Mouse (Mus musculus) thymus, postnatal 0 days (tissue): Measurements from ENCODE around the gene Map1s. TPM values are rescaled to one million over a fixed set of nuclear protein-coding genes. Genes with fewer than 3 reads are reported as not detected.
"Not testable (repeated sequence)": the region's sequence is repeated elsewhere in the genome, so short reads cannot be mapped to it uniquely, and the experiment has no call there.

Experiments
- DNase-seq: peaks from one replicate; pipeline ENCODE4 v3.0.0-alpha.2; 2015; ENCODE audit warnings: low spot score
- polyA plus RNA-seq: library from polyadenylated mRNA; unstranded; fragments of >200 nt; fragmentation: Nextera tagmentation; extraction: Ambion mirVana; gene quantifications from 2 replicates; pipeline ENCODE4 v1.2.1, GENCODE M21; 2015

Map1s gene
- polyA plus RNA-seq, 1 experiment from 2014 or later = 45.0 TPM

DNA sequence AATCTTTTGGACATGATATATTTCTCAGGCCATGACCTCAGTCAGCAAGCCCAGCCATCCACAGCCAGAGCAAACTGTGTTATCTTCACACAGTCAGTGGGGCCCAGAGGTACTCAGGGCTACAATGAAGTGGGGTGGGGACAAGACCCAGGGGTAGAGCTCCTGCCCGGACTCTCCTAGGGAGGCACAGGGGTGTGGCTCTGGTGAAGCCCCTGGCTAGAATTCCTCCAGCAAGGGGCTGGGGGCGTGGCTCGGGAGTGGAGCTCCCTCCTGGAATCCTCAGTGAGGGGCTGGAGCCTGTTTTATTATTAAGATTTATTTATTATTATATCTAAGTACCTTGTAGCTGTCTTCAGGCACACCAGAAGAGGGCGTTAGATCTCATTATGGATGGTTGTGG is 29.4 kb upstream of the Map1s start:
- no peak for DNase-seq

DNA sequence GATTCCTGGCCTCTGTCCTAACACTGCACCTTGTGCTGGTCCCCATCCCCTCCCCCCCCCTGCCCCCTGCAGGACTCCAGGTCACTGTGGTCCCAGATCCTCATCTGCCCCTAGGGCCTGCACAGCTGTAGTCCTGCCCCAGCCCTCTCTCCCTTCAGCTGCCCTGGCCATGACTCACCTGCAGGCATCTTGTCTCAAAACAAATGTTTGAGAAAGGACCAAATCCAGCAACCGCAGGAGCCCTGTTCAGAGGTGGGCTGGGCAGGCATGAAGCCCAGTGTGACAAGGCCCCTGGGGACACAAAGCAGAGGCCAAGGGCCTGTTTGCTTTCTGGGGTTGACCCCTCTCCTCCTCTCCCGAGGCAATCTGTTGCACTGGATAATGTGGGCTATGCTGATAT is 27.6 kb upstream of the Map1s start:
- no peak for DNase-seq

DNA sequence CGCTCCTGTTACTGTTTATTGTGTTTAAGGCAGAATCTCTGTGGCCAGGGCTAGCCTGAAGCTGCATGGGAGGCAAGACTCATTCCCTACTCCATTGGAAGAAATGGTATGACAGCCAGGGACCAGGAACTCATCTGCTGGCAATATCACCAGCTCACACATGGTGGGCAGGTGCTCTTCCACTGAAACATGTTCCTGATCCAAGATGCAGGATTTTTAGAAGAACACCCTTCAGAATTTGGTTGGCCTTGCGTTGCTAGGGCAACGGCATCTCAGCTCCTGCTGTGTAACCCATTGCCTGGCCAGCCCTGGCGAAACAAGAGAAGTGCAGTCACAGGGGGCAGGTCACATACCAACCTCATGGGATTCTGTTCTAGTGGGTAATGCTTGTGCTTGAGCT is 26.2 kb upstream of the Map1s start:
- no peak for DNase-seq

DNA sequence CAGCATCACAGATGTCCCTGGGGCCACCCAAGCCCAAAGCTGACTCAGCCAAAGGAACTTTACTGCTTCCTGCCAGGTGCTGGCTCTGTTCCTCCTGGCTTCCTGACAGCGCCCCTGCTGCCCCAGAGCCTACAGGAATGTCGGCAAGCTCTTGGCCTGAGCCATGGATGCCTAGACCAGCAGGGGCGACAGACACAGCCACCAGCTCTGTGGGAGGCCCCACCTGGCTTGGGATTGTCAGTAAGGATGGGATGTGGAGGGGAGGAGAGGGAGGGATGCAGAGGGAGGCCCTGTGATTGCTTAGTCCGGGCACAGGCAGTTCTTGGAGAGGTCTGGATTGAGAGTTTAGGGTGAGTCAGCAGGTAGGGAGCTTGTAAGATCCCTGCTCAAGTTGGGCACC is 25.6 kb upstream of the Map1s start:
- no peak for DNase-seq

DNA sequence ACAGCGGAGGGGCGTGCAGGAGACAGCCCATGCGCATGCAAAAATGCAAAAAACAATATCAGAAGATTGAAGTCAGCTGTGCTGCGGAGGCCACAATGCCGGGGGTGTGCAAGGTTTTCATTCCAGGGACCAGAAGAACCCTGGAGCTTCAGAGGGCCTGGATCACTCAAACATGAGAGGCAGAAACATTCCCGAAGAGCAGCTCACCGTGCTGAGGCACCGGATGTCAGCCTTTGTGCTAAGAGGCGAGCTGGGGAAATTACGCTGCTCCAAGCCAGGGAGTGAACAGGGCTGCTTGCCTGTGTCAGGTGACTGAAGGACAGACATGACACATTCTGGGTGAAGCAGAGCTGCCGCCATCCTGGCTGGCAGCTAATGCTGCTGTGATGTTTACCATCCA is 25.2 kb upstream of the Map1s start:
- no peak for DNase-seq

DNA sequence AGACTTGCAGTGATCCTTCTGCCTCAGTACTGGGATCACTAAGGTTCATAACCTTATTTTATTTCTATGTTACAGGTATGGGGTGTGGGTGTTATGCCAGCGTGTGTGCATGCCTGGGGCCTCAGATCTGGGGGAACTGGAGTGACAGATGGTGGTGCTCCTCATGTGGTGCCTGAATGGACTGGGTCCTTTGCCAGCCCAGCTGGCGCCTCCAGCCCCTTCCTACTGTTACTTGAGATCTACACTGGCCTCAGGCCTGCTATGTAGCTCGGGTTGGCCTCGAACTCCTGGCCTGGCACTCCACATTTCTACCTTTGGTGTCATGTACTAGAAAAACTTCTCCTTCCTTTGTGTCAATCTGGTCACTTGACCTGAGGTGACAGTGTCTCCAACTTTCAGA is 21.5 kb upstream of the Map1s start:
- DNase-seq = no peak

DNA sequence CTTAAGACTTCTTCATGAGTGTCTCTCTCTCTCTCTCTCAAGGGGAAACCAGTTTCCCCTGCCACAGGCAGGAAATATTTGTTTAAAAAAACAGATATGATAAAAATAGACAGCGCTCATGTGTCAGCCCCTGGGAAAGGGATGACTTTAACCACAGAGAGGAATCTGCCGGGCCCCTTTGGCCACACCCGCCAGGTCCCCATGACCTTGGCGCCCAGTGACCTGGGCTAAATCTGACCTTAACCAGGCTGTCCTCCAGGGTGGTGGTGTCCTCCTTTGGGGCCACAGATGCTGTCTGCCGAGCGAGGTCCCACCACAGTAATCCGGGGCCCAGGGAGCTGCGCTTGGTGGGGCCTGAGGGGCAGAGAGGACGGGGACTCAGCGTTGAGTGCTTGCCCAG is 21.0 kb upstream of the Map1s start:
- DNase-seq = no peak

DNA sequence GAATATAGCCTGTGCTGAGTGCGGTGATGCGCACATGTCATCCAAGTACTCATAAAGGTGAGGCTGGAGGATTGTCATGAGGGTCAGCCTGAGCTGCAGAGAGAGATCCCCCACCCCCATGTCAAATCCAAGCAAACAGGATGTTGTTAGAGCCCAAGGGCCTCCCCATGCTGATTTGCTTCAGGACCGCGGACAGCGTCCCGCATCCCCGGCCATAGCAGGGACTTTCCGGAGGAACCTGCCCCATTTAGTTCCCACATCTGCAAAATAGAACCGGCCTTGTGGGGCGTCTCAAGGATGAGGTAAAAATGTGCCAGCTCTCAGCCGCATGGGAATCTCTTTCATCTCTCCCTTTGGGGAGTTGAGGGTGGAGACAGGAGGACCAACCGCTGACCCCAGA is 20.1 kb upstream of the Map1s start:
- DNase-seq = peak; percentile 43

DNA sequence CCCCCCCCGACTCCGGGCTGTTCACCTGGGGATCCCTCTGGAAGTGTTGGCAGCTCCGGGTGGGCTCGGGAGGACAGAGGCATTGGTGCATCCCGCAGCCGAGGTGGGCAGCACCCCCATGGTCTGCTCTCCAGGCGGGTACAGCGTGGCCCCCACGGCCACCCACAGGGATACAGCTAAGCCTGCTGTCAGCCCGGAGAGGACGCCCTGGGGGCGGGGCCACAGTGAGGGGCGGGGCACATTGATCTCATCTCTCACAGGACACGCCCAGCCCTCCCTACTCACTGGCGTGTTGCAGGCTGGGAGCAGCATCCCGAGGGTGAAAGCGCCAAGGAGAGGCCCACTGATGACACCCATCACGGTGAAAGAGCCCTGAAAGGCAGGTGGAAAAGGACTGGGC is 18.1 kb upstream of the Map1s start:
- peak; percentile 36 for DNase-seq

DNA sequence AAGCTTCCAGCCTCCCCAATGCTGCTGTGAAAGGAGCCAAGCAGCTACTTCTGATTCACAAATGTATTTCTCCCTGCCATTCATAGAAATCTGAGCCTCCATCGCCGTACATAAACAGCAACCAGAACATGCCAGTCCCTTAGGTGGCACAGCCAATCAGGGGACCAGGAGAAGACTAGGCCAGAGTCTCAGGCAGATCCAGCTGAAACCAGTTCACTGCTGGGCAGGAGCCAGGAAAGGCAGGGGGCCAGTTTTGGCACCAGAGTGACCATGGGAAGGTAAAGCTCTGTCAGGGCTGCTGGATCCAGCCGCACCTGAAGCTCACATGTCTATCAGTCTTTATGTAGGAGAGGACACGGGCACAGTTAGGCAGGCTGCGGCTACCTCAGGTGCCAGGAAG is 15.1 kb upstream of the Map1s start:
- DNase-seq = no peak

DNA sequence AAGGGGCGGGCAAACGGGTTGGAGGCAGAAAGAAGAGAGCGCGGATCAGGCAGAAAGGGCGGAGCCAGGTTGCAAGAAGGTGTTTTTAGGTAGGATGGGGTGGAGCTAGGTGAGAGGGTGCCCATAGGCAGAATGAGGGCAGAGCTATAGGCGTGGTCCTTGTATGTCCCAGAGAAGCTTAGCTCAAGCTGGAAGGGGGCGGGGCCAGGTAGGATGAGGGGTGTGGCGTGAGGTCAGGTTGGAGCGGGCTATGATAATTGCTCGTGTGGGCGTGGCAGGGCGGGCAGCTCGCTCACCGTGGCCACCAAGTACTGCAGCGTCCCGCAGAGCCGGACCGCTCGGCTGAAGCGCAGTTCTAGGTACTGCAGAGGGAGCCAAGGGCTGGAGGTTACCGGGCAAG is 14.4 kb upstream of the Map1s start:
- DNase-seq = no peak

DNA sequence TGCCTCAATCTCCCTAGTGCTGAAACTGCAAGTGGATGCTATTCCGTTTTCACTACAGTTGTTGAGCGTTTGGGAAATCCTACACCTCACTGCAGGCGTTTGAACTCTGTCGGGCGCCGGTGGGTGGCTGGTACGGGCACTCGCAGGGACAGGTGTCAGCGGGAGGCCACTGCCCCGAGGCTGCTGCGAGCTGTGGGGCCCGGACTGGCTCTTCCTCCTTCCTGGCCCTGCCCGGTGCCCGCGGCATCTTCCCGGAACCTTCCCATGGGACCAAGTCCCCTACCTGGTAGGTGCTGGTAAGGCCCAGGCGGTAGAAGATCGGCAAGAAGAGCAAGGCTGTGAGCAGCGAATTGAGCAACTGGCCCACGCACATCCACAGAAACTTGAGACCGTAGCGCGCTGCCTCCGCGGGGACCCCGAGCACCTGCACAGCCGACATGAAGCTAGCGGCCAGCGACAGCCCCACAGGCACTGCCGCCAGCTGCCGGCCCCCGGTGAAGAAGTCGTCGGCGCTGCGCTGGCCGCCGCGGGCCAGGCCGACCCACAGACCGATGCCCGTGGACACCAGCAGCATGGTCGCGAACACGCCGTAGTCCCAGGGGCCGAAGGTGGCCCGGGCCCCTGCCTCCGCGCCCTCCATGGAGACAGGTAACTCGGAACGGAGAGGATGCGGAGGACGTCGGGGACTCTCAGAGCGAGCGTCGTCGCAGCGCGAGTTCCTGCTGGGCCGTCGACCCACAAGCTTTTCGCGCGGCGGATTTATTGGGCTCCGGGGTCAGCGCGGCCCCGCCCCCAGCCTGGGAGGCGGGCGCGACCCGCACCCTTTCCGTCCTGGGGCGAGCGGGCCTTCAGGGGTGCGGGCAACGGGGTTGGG is 13.5 kb upstream of the Map1s start, which contains the start of gene Slc5a5:
Slc5a5 (minus strand) TSS at position 736 of the 874 bp plus-strand sequence.
- no peak for DNase-seq

DNA sequence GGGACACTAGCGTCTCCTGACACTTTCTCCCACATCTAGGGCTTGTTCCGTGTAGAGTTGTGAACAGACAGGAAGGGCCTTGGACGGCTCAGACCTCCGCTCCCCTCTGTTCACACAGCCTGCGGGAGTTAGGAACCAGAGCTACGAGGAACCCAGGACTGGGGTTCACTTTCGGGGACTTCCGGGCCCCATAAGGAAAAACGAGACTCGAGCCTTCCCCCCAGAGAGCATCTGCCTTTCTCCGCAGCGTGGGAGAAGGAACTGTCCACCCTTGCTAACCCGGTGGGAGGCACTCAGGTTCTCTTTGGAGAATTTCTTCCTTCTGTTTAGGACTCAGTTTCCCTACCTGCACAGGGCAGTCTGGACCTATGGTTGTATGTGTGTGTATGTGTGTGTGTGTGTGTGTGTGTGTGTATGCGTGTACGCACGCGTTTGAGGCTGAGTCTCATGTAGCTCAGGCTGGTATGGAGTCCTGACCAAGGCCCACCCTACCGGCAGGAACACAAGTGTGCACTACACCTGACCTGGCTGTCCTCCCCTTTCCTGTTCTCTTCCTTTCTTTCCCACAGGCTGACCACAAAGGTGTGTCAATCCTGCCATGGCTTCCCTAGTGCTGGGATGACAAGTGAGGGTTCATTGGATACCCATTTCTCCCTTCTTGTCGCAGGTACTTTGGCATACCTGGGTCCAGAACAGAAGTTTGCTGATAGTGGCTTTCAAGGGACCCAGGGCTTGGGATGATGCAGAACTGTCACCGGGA is 12.7 kb upstream of the Map1s start:
- no peak for DNase-seq

DNA sequence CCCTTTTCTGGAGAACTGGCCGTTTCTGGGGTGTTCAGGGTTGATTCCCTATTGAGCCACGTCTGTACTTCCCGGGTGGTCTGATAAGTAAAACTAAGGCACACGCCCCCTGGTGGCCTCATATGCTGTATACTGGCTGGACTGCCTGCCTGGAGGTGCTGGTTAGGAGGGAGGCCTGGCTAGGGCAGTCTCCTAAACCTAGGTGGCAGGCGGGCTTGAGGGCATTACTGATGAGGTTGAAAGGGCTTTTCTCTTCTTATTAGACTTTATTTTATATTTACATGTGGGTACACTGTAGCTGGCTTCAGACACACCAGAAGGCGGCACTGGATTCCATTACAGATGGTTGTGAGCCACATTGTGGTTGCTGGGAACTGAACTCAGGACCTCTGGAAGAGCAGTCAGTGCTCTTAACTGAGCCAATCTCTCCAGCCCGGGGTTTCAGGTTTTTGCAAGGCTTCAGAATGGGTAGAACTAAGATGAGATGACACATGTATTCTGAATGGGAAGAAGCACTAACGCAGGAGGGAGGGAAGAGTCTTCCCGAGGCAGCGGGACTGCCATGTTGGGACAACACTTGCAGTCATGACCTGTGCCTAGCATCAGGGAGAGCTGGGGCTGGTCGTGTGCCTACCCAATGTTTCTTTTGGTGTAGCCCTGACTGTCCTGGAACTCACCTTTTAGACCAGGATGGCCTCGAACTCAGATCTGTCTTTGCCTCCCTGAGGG is 11.9 kb upstream of the Map1s start:
- DNase-seq = peak; percentile 83

DNA sequence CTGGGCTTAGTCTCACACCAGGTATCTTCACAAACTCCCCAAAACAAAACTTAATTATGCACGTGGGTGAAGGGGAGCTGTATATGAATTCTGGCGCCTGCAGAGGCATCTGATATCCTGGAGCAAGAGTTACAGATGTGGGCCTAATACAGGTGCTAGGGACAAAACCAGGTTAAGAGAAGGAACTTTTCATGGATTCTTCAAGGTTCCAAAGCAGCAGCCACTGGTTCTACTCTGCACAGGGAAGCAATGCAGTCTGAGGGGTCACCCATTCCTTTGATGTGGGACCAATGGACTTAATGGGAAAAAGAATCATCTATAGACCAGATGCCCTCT is 11.4 kb upstream of the Map1s start:
- no peak for DNase-seq

DNA sequence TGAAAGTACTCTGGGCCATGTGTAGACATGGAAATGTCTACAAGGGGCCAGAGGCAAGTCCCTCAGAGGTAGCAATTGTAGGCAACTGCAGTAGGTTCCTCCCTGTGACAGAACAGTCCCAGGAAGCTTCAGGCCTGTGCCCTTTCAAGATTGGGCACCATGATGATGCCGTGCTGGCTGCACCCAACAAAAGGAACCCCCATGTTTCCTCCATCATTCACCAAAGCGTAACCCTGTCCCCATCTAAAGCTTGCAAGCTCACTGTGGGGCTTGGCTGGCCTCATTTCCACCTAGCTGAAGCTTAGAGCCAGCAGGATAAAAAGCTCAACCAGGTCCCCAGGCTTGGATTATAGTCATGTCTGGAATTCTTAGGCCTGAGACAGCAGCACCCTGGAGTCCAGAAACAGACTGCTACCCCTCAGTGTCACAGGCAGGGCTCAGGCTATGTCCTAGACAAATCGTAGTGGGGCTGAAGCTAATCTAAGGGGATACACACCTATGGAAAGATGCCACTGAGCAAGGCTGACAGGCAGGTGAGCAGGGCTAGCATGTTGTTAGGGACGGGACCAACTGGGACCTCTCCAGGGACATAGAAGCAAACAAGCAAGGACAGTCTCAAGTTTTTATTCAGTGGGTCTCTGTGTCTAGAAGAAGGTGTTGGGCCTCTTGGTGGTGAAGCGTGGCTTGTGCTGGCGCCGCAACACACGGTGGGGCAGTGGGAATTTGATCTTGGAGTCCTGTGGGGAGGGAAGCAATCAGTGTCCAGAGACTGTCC is 10.8 kb upstream of the Map1s start:
- no peak for DNase-seq

DNA sequence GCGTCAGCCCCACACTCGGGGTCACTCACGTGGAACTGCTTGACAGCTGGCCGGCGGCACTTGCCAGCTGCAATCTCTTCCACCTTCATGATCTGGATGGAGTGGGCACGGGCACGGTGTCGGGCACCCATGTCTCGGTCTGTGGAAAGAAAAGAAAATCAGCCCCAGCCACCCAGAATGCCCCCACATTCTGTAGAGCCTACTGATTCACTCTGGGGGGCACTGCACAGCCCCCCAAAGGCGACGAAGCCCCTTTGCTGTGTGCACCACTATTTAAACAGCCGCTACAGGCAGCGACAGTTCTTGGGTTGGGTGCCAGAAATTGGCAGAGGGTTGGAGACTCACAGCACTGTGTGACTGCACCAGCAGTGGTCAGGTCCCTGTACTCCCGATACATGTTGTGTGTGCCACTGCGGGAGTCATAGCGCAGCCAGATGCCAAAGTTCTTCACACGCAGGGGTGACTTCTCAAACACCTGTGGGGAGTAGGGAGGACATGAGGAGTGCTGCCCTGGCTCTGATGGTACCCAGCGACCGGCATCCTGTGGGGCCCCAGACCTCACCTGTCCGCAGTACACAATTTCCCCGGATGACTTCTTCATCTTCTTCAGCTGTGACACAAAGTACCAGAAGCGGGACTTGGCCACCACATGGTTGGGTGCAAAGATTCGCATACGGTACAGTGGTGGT is 10.0 kb upstream of the Map1s start:
- not testable (repeated sequence) for DNase-seq

DNA sequence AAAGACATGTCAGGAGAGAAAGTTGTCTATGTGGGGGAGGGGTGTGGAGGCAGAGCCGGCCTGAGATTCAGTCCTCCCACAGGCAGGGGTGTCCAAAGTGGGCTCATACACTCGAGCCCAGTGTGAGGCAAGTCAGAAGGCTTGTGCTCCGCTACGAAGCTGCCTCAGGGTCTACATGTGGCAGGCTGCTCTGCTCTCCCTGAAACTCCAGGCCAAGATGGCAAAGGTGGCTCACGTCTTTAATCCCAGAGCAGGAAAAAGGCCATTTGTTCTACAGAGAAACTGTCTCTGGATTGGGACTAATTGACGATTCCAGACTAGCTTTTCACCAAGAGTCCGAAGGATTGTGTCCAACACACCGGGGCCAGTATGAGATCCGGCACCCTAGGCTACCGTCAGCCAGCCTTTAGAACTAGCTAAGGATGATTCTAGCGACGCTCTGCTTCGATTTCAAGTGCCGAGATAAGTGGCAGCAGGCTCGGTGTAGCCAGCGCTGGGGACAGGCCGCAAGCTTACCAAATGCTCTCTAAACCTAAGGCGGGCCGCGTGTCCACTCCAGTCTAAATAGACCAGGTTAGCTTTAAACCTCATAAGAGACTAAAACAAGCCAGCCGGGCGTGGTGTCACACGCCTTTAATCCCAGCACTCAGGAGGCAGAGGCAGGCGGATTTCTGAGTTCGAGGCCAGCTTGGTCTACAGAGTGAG is 9.3 kb upstream of the Map1s start:
- DNase-seq = peak; percentile 13

DNA sequence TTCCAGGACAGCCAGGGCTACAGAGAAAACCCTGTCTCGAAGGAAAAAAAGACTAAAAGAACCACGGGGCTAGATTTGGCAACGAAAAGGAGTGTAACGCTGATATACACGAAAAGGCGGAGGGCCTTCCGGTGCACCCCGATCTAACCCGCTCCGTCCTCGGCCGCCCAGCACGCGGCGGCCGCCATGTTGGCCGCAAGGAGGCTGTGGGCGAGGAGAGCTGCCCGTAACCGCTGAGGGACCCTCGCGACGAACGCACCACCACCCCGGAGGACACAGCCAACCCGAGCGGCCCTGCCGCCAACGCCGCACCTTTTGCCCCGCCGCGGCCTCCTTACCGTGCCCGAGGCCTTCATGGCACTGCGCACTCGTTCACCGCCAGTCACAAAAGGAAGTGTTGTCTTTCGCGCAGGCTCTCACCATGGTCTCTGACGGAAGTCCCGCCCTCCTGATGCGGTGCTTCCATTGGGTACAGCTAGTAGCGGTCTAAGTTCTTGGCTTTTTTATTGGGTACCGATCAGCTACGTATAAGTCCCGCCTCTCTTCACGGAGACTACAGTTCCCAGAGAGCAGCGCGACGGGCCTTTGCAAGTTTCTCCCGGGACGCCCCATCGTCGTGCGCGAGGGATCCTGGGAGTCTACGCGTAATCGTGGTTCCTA is 8.6 kb upstream of the Map1s start, which contains the start of gene Rpl18a:
Rpl18a (minus strand) TSS at position 392 of the 660 bp plus-strand sequence.
- DNase-seq = peak; percentile 98
